Mouse (Mus musculus) heart, embryonic 14.5 days (tissue): ENCODE results near the gene Cmip. TPM values are rescaled to one million over a fixed set of nuclear protein-coding genes. Genes with fewer than 3 reads are reported as not detected.

ENCODE experiments used
- ATAC-seq: fragments of 200-750 bp; cut with Nextera tagmentation; 2 replicates; pipeline ENCODE4 v1.8.0; 2017; ENCODE audit warnings: low read depth, moderate TSS enrichment; ENCODE audit not compliant: insufficient number of reproducible peaks, insufficient read depth, low FRiP score
- H3K27ac ChIP-seq, 2 experiments: fragments of 200-500 bp in 1 of 2; fragments of 300-500 bp in 1 of 2; sonication (generic) in 1 of 2; replicated peaks in 1 of 2; 2 replicates each; pipeline ENCODE4 v1.5.1; 2012 to 2014; ENCODE audit warnings: low read depth in 2 of 2, low read length in 2 of 2, control low read depth in 1 of 2, mild to moderate bottlenecking in 1 of 2, mixed read lengths in 1 of 2; ENCODE audit not compliant: control insufficient read depth in 1 of 2, insufficient read depth in 1 of 2
- H3K27me3 ChIP-seq: fragments of 300-500 bp; sonication (generic); 2 replicates; pipeline ENCODE4 v1.6.1; 2014; ENCODE audit warnings: mild to moderate bottlenecking, low read length, control low read depth; ENCODE audit not compliant: control insufficient read depth, insufficient read depth
- H3K36me3 ChIP-seq: fragments of 300-500 bp; sonication (generic); 2 replicates; pipeline ENCODE4 v1.6.1; 2014; ENCODE audit warnings: mild to moderate bottlenecking, control low read depth, low read length, mixed read lengths; ENCODE audit not compliant: control insufficient read depth, insufficient read depth
- H3K4me1 ChIP-seq, 2 experiments: fragments of 200-500 bp in 1 of 2; fragments of 300-500 bp in 1 of 2; sonication (generic) in 1 of 2; 2 replicates each; pipeline ENCODE4 v1.6.1; 2012 to 2014; ENCODE audit warnings: low read length in 2 of 2, control low read depth in 1 of 2, mixed read lengths in 1 of 2; ENCODE audit not compliant: control insufficient read depth in 2 of 2, insufficient read depth in 2 of 2
- H3K4me2 ChIP-seq: fragments of 300-500 bp; sonication (generic); 2 replicates; pipeline ENCODE4 v1.6.1; 2014; ENCODE audit warnings: mild to moderate bottlenecking, low read length
- H3K4me3 ChIP-seq, 2 experiments: fragments of 200-500 bp in 1 of 2; fragments of 300-500 bp in 1 of 2; sonication (generic) in 1 of 2; 2 replicates each; pipeline ENCODE4 v1.5.1; 2012 to 2014; ENCODE audit warnings: low read length in 2 of 2, mild to moderate bottlenecking in 2 of 2, control low read depth in 1 of 2, low read depth in 1 of 2, moderate library complexity in 1 of 2; ENCODE audit not compliant: control insufficient read depth in 1 of 2, insufficient read depth in 1 of 2
- H3K9ac ChIP-seq: fragments of 300-500 bp; sonication (generic); 2 replicates; pipeline ENCODE4 v1.6.1; 2014; ENCODE audit warnings: mild to moderate bottlenecking, low read length
- H3K9me3 ChIP-seq: fragments of 300-500 bp; sonication (generic); 2 replicates; pipeline ENCODE4 v1.6.1; 2016; ENCODE audit warnings: low read length, control low read depth; ENCODE audit not compliant: control insufficient read depth
- WGBS: fragments of 180-500 bp; shearing (Covaris S2); extraction: QIAGEN DNeasy Blood & Tissue Kit; methylation state at CpG from one replicate; pipeline ENCODE4 v1.1.7; 2014; 5-methylcytosine and 5-hydroxymethylcytosine counted together
- polyA plus RNA-seq: library from polyadenylated mRNA; unstranded; fragments of >200 nt; fragmentation: Nextera tagmentation; extraction: Ambion mirVana; gene quantifications from 2 replicates; pipeline ENCODE4 v1.2.1, GENCODE M21; 2014

Cmip gene
- polyA plus RNA-seq, 1 experiment from 2014 or later, result 13.3 TPM

- Histone ChIP-seq H3K4me3 (no peak overlapping the region), H3K27me3 (no peaks in the 10 kb centered on the region), H3K4me2 (no peak overlapping the region), H3K9me3 (no peaks in the 10 kb centered on the region), H3K9ac (no peak overlapping the region), H3K27ac (no peak overlapping the region), H3K36me3 (peaks cover 31% of the 10 kb centered on the region), H3K4me1 (peaks cover 10 to 11% of the 10 kb centered on the region in 2 experiments)
- 82% methylated on average over 14 of the region's 14 CpGs for WGBS
- ATAC-seq, result no peak
These were observed 183.5 kb downstream of the Cmip start for GRCm38 (mm10) chr8:117440317-117440716.

GRCm38 (mm10) chr8:117440759-117441158, 183.9 kb downstream of the Cmip start:
- Histone ChIP-seq H3K27me3 (no peaks in the 10 kb centered on the region), H3K36me3 (peaks cover 31% of the 10 kb centered on the region), H3K27ac (no peak overlapping the region), H3K4me3 (no peak overlapping the region), H3K9me3 (no peaks in the 10 kb centered on the region), H3K4me2 (no peak overlapping the region), H3K9ac (no peak overlapping the region), H3K4me1 (peaks cover 10 to 11% of the 10 kb centered on the region in 2 experiments)
- no peak for ATAC-seq
- WGBS, result 60% methylated on average over 6 of the region's 6 CpGs

DNA sequence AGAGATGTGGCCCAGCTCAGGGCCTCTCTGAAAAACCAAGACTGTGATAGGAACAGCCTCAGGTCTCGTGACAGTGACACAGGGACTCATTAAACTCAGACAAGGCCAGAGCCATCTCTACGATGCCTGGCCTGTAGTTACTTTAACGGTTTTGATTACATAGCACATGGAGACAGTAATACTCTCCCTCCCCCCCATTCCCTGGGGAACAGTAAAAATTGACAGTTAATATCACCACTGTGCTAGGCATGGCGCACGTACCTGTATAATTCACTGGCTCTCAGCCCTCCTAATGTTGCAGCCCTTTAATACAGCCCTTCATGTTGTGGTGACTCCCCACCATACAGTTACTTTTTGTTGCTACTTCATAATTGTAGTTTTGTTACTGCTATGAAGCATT, 188.6 kb downstream of the Cmip start:
- Histone ChIP-seq H3K9ac (no peak overlapping the region), H3K4me3 (no peak overlapping the region), H3K4me1 (peaks cover 0 to 2% of the 10 kb centered on the region in 2 experiments; a peak in 1 of 4 replicates), H3K9me3 (no peaks in the 10 kb centered on the region), H3K27me3 (no peaks in the 10 kb centered on the region), H3K36me3 (peaks cover 53% of the 10 kb centered on the region), H3K4me2 (no peak overlapping the region), H3K27ac (no peak overlapping the region)
- no peak for ATAC-seq
- 86% methylated on average over 5 of the region's 5 CpGs for WGBS

GRCm38 (mm10) chr8:117446344-117446997, 189.6 kb downstream of the Cmip start:
- Histone ChIP-seq H3K27ac (no peak overlapping the region), H3K4me1 (no peaks in the 10 kb centered on the region), H3K27me3 (no peaks in the 10 kb centered on the region), H3K36me3 (peaks cover 56% of the 10 kb centered on the region), H3K9me3 (no peaks in the 10 kb centered on the region), H3K4me2 (no peak overlapping the region), H3K4me3 (no peak overlapping the region), H3K9ac (no peak overlapping the region)
- WGBS, result 74% methylated on average over 15 of the region's 15 CpGs
- no peak for ATAC-seq

DNA sequence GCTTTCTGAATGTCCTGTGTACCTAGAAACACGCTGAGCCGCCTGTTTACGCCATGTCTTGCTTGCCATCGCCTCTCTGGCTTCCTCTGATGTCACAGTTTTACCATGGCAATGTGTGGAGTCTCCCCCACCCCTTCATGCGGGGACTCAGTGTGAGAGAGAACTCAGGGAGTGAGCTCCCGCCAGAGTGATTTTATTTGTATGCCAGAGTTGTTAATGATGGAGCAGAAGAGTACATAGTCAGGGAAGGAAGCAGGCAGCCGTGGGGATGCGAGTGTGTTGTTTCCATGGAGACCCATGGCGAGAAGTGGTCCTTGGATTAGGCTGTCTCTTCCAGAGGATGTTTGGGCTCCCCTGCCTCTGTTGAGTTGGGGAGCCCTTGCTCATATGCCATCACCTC, 194.2 kb downstream of the Cmip start:
- H3K4me2 ChIP-seq, result no peak overlapping the region
- H3K4me3 ChIP-seq, result no peak overlapping the region
- H3K9ac ChIP-seq, result no peak overlapping the region
- WGBS, result 80% methylated on average over 9 of the region's 9 CpGs
- H3K27me3 ChIP-seq, result no peaks in the 10 kb centered on the region
- peaks cover 80% of the 10 kb centered on the region for H3K36me3 ChIP-seq
- no peak for ATAC-seq
- H3K9me3 ChIP-seq, result no peaks in the 10 kb centered on the region
- no peaks in the 10 kb centered on the region; a peak in 1 of 4 replicates for H3K4me1 ChIP-seq
- H3K27ac ChIP-seq, result no peak overlapping the region

- Histone ChIP-seq H3K9ac (no peak overlapping the region), H3K27ac (no peak overlapping the region), H3K4me2 (no peak overlapping the region), H3K4me1 (no peaks in the 10 kb centered on the region; a peak in 1 of 4 replicates), H3K27me3 (no peaks in the 10 kb centered on the region), H3K4me3 (no peak overlapping the region), H3K9me3 (no peaks in the 10 kb centered on the region), H3K36me3 (peaks cover 72% of the 10 kb centered on the region)
- WGBS, result 80% methylated on average over 6 of the region's 6 CpGs
- ATAC-seq, result no peak
These were observed 197.1 kb downstream of the Cmip start for GRCm38 (mm10) chr8:117453974-117454373.

- no peak overlapping the region for H3K4me3 ChIP-seq
- no peaks in the 10 kb centered on the region; a peak in 1 of 4 replicates for H3K4me1 ChIP-seq
- H3K9me3 ChIP-seq, result no peaks in the 10 kb centered on the region
- ATAC-seq, result no peak
- WGBS, result 88% methylated on average over 14 of the region's 14 CpGs
- no peaks in the 10 kb centered on the region for H3K27me3 ChIP-seq
- H3K36me3 ChIP-seq, result peaks cover 67% of the 10 kb centered on the region
- H3K27ac ChIP-seq, result no peak overlapping the region
- H3K4me2 ChIP-seq, result no peak overlapping the region
- no peak overlapping the region for H3K9ac ChIP-seq
These were observed 197.8 kb downstream of the Cmip start for GRCm38 (mm10) chr8:117454516-117455116.
